Comparison of ENCODE assay signal across 22 mouse cellular contexts in genomic region chr13:113861231-113861630, GRCm38 (mm10).
DNase-seq lines count a peak whose midpoint lies in the region; ATAC-seq and TF ChIP-seq lines count a peak whose summit lies in the region.
"Had no signal": no experiment of that assay in that cellular context is flagged by ENCODE, and none has a peak within 500 bp of the region (broad histone marks: within the 10 kb centered on the region; RNA-seq: fewer than 3 reads in every experiment).

No protein-coding gene starts in this region.

- no peak overlapping the region for H3K4me3 ChIP-seq in liver, embryonic 11.5 days (ENCODE audit: low read depth, low read length)
- H3K4me3 ChIP-seq in MEL (ENCODE audit: control insufficient read depth in 1 of 2, insufficient read depth in 1 of 2, low read depth in 2 of 2, low read length in 2 of 2): no peak overlapping the region
- H3K4me3 ChIP-seq in limb, embryonic 13.5 days: no peak overlapping the region
- H3K4me3 ChIP-seq: forebrain, embryonic 15.5 days; heart, embryonic 13.5 days; megakaryocyte, embryonic 14.5 days; myocyte had no signal

- peak overlapping the region; percentile 46; the same call in 1 of the 2 replicates for H3K9ac ChIP-seq in liver, embryonic 11.5 days (ENCODE audit: low read depth, low read length)
- H3K9ac ChIP-seq in MEL (ENCODE audit: control insufficient read depth, low read depth, low read length, poor library complexity, severe bottlenecking): peak overlapping the region; percentile 9; the same call in 1 of the 2 replicates
- H3K9ac ChIP-seq in limb, embryonic 13.5 days: no peak overlapping the region
- H3K9ac ChIP-seq: forebrain, embryonic 15.5 days; heart, embryonic 13.5 days; hindbrain, embryonic 14.5 days; lung, embryonic 14.5 days had no signal

- peak in 1 of 2 experiments; percentile 32; a peak in 1 of 4 replicates for TF ChIP-seq EP300 in MEL (IDR thresholded peaks at IDR 0.05; ENCODE audit: low read depth in 1 of 2, low read length in 2 of 2)

- peak overlapping the region; percentile 29; the same call in 1 of the 2 replicates for H3K4me2 ChIP-seq in liver, embryonic 11.5 days
- 0 out of 2 replicates have a peak overlapping the region, but pooled peaks have one; percentile 0 for H3K4me2 ChIP-seq in limb, embryonic 13.5 days (replicated peaks)
- H3K4me2 ChIP-seq: forebrain, embryonic 15.5 days; heart, embryonic 13.5 days; hindbrain, embryonic 14.5 days; lung, embryonic 14.5 days had no signal

- peak; percentile 55 for ATAC-seq in liver, embryonic 11.5 days (replicated peaks; ENCODE audit: low FRiP score)
- ATAC-seq in limb, embryonic 13.5 days (ENCODE audit: low FRiP score, low read depth): no peak
- peak; percentile 29 for ATAC-seq in megakaryocyte progenitor cell, adult 5-6 weeks (replicated peaks; ENCODE audit: poor library complexity)
- ATAC-seq: forebrain, embryonic 15.5 days; inflammation-experienced regulatory T-cells, adult 6 months; midbrain, embryonic 16.5 days had no signal

- H3K27me3 ChIP-seq in liver, embryonic 11.5 days (replicated peaks; ENCODE audit: control insufficient read depth, insufficient read depth, low read length): no peaks in the 10 kb centered on the region
- H3K27me3 ChIP-seq in MEL (ENCODE audit: control insufficient read depth in 1 of 2, insufficient read depth in 2 of 2, low read length in 2 of 2): no peaks in the 10 kb centered on the region
- H3K27me3 ChIP-seq in limb, embryonic 13.5 days: no peaks in the 10 kb centered on the region
- H3K27me3 ChIP-seq: CH12.LX; forebrain, embryonic 15.5 days; heart, embryonic 13.5 days; megakaryocyte, embryonic 14.5 days had no signal

- TF ChIP-seq CTCF in MEL (IDR thresholded peaks at IDR 0.05 in 2 of 3, conservative IDR thresholded peaks at IDR 0.05 in 1 of 3; ENCODE audit: control insufficient read depth in 1 of 3, insufficient read depth in 1 of 3, low read depth in 2 of 3, low read length in 3 of 3, poor library complexity in 1 of 3, severe bottlenecking in 1 of 3): no peak

- H3K36me3 ChIP-seq in liver, embryonic 11.5 days (ENCODE audit: control insufficient read depth, insufficient read depth, low read length): no peaks in the 10 kb centered on the region
- H3K36me3 ChIP-seq in MEL (ENCODE audit: control insufficient read depth in 1 of 2, insufficient read depth in 2 of 2, low read length in 2 of 2): peaks cover 0 to 30% of the 10 kb centered on the region in 2 experiments; a peak in 2 of 4 replicates
- H3K36me3 ChIP-seq in limb, embryonic 13.5 days: no peaks in the 10 kb centered on the region
- H3K36me3 ChIP-seq: forebrain, embryonic 15.5 days; heart, embryonic 13.5 days had no signal

- DNase-seq in liver, embryonic 11.5 days (ENCODE audit: low spot score): no peak
- DNase-seq in liver (no peak), MEL (ENCODE audit: low read depth, low spot score) (peak; percentile 35)
- DNase-seq in cerebellum, adult 9-10 months: no peak
- DNase-seq in ovary, postnatal 14 days (ENCODE audit: low spot score): no peak
- DNase-seq: B cell, adult 2 months; embryo, embryonic 11 days; heart, postnatal 14 days; lung, embryonic 14.5 days; right cerebral cortex, postnatal 4 days; thymus, postnatal 36 days had no signal

- H3K9me3 ChIP-seq in liver, embryonic 11.5 days (ENCODE audit: control insufficient read depth, low read length): no peaks in the 10 kb centered on the region
- no peaks in the 10 kb centered on the region for H3K9me3 ChIP-seq in MEL (replicated peaks; ENCODE audit: insufficient read depth, low read length)
- no peaks in the 10 kb centered on the region for H3K9me3 ChIP-seq in limb, embryonic 13.5 days
- H3K9me3 ChIP-seq: forebrain, embryonic 15.5 days; heart, embryonic 13.5 days; megakaryocyte, embryonic 14.5 days had no signal

- TF ChIP-seq POLR2A in MEL (IDR thresholded peaks at IDR 0.05; ENCODE audit: control insufficient read depth in 1 of 2, insufficient read depth in 1 of 2, low read depth in 1 of 2, low read length in 2 of 2, poor library complexity in 1 of 2): no peak

- H3K4me1 ChIP-seq in liver, embryonic 11.5 days (replicated peaks; ENCODE audit: control insufficient read depth, insufficient read depth, low read length): peaks cover 44% of the 10 kb centered on the region
- H3K4me1 ChIP-seq in MEL (ENCODE audit: control insufficient read depth in 1 of 2, insufficient read depth in 2 of 2, low read length in 2 of 2): peaks cover 26 to 36% of the 10 kb centered on the region in 2 experiments
- H3K4me1 ChIP-seq in limb, embryonic 13.5 days: peaks cover 42% of the 10 kb centered on the region

- 67% methylated on average over 9 of the region's 9 CpGs for WGBS in liver, embryonic 11.5 days
- 92% methylated on average over 9 of the region's 9 CpGs for WGBS in limb, embryonic 13.5 days

- peak overlapping the region; percentile 58 for H3K27ac ChIP-seq in liver, embryonic 11.5 days (ENCODE audit: low read depth, low read length)
- peak overlapping the region; percentile 43 for H3K27ac ChIP-seq in MEL (ENCODE audit: control insufficient read depth, low read depth, low read length)
- H3K27ac ChIP-seq in limb, embryonic 13.5 days: peak overlapping the region; percentile 73; the same call in 1 of the 2 replicates
- H3K27ac ChIP-seq: forebrain, embryonic 15.5 days; heart, embryonic 13.5 days; hindbrain, embryonic 14.5 days; kidney, postnatal 0 days had no signal

- H3K79me2 ChIP-seq in MEL (ENCODE audit: control insufficient read depth, insufficient read depth, low read length, poor library complexity): no peaks in the 10 kb centered on the region; the same call in 1 of the 2 replicates

- TF ChIP-seq RAD21 in MEL (IDR thresholded peaks at IDR 0.05; ENCODE audit: low read depth, low read length): no peak

TF ChIP-seq in MEL, 35 proteins besides CTCF, POLR2A, EP300 and RAD21:
- no peak for TF ChIP-seq MXI1 (IDR thresholded peaks at IDR 0.05; ENCODE audit: low read depth, low read length)
- peak; percentile 31; the same call in 1 of the 2 replicates for TF ChIP-seq GATA1 (IDR thresholded peaks at IDR 0.05; ENCODE audit: low read depth, low read length)
- 0 out of 2 replicates have a peak, but pooled peaks have one; percentile 31 for TF ChIP-seq ETS1 (IDR thresholded peaks at IDR 0.05; ENCODE audit: low read depth, low read length)
- TF ChIP-seq ZKSCAN1 (IDR thresholded peaks at IDR 0.05; ENCODE audit: low read depth, low read length): no peak
- TF ChIP-seq SIN3A (IDR thresholded peaks at IDR 0.05; ENCODE audit: low read length): peak; percentile 24; the same call in 1 of the 2 replicates
TF ChIP-seq in MEL: peak in this region for 3.
